Mouse (Mus musculus) lung, embryonic 15.5 days (tissue): Measurements from ENCODE around the gene Hadh. TPM values are rescaled to one million over a fixed set of nuclear protein-coding genes. Genes with fewer than 3 reads are reported as not detected.

ENCODE experiments used
- ATAC-seq: fragments of 200-750 bp; cut with Nextera tagmentation; 2 replicates; pipeline ENCODE4 v1.8.0; 2017; ENCODE audit warnings: moderate number of reproducible peaks, borderline replicate concordance; ENCODE audit not compliant: low FRiP score, low TSS enrichment; ENCODE audit errors: extremely low read depth
- H3K27ac ChIP-seq: fragments of 300-500 bp; sonication (generic); 2 replicates; pipeline ENCODE4 v1.5.1; 2015; ENCODE audit warnings: moderate library complexity, mild to moderate bottlenecking, inconsistent platforms
- H3K27me3 ChIP-seq: fragments of 300-500 bp; sonication (generic); 2 replicates; pipeline ENCODE4 v1.6.1; 2015; ENCODE audit warnings: inconsistent platforms
- H3K36me3 ChIP-seq: fragments of 300-500 bp; sonication (generic); 2 replicates; pipeline ENCODE4 v1.6.1; 2015; ENCODE audit warnings: inconsistent platforms
- H3K4me1 ChIP-seq: fragments of 300-500 bp; sonication (generic); 2 replicates; pipeline ENCODE4 v1.6.1; 2015; ENCODE audit warnings: inconsistent platforms
- H3K4me2 ChIP-seq: fragments of 300-500 bp; sonication (generic); 2 replicates; pipeline ENCODE4 v1.6.1; 2015; ENCODE audit warnings: inconsistent platforms, mild to moderate bottlenecking, moderate library complexity
- H3K4me3 ChIP-seq: fragments of 300-500 bp; sonication (generic); 2 replicates; pipeline ENCODE4 v1.5.1; 2015; ENCODE audit warnings: mild to moderate bottlenecking, inconsistent platforms
- H3K9ac ChIP-seq: fragments of 300-500 bp; sonication (generic); 2 replicates; pipeline ENCODE4 v1.6.1; 2015; ENCODE audit warnings: inconsistent platforms
- H3K9me3 ChIP-seq: fragments of 300-500 bp; sonication (generic); 2 replicates; pipeline ENCODE4 v1.6.1; 2016; ENCODE audit warnings: inconsistent platforms
- WGBS: fragments of 180-500 bp; shearing (Covaris S2); methylation state at CpG from one replicate; pipeline ENCODE4 v1.1.7; 2015; 5-methylcytosine and 5-hydroxymethylcytosine counted together
- polyA plus RNA-seq: library from polyadenylated mRNA; unstranded; fragments of >200 nt; fragmentation: Nextera tagmentation; extraction: Ambion mirVana; gene quantifications from 2 replicates; pipeline ENCODE4 v1.2.1, GENCODE M21; 2015

The Hadh gene
- polyA plus RNA-seq, 1 experiment from 2014 or later, result 108 TPM

GRCm38 (mm10) chr3:131186193-131186592, 85.7 kb downstream of the Hadh start:
- H3K27me3 ChIP-seq, result no peaks in the 10 kb centered on the region
- 37% methylated on average over 5 of the region's 5 CpGs for WGBS
- peak; percentile 62; the same call in 1 of the 2 replicates for ATAC-seq

More at GRCm38 (mm10) chr3:131186193-131186592, 85.7 kb downstream of the Hadh start:
- H3K36me3 ChIP-seq, result no peaks in the 10 kb centered on the region
- peak overlapping the region; percentile 14 for H3K27ac ChIP-seq
- H3K4me2 ChIP-seq, result no peak overlapping the region
- H3K9me3 ChIP-seq, result no peaks in the 10 kb centered on the region
- no peak overlapping the region for H3K4me3 ChIP-seq
- peaks cover 8% of the 10 kb centered on the region; the same call in 1 of the 2 replicates for H3K4me1 ChIP-seq
- no peak overlapping the region for H3K9ac ChIP-seq

Other genes with a start within 250 kb of the Hadh start
- gene Lef1, start 161.6 kb downstream of the Hadh start, polyA plus RNA-seq, result 16.5 and 22.2 TPM in 2 replicates
- 2.2 and 2.5 TPM in 2 replicates for gene Cyp2u1, start 31.1 kb upstream of the Hadh start, polyA plus RNA-seq
- gene Sgms2, start 219.3 kb upstream of the Hadh start, polyA plus RNA-seq, result 2.9 and 3.5 TPM in 2 replicates